Mouse (Mus musculus) kidney, postnatal 25 days (tissue): ENCODE data around the gene Map3k12.

Source experiments
- DNase-seq, 2 experiments: peaks; one replicate each; pipeline ENCODE4 v3.0.0; 2021; ENCODE audit warnings: mixed read lengths in 2 of 2

Gene Map3k12

DNA sequence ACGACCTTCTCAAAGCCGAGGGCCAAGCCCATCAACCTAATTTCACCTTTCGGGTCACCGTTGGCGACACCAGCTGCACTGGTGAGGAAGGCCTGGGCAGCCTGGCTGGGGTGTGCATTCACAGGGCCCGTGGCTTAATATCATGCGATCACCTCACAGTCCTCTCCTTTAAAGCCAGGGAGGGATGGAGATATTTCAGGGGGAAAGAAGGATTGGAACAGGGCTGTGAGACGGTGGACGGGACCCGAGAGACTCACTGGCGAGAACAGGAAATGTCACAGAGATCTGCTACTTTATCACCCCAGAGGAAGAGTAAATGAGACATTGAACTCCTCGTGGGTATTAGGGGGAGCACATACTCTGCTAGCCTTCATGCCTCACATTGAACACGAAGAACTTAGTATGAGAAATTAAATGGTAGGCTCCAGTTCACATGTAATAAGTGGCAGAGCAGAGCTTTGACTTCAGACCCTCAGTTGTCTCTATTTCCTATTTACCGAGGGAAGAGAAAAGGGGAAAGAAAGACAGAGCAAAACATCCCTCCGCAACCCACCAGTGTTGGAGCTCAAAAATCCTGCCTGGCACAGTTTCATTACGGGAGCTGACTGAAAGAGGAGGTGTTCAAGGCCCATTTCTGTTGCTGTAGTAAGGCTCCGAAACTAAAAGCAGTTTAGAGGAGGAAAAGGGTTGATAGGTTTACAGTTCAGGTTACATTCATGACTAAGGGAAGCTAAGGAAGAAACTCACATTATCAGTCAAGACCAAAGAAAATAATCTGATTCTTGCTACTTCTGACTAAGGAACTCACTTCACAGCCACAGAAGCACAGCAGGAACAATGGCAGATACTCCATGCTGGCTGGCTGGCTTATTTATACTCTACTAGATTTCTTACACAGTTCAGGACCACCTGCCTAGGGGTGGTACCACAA lies 2.6 kb upstream of the Map3k12 start:
- no peak for DNase-seq

- peak in 1 of 2 experiments; percentile 37 for DNase-seq
Measured at GRCm38 (mm10) chr15:102518859-102519201, 2.0 kb upstream of the Map3k12 start.

- peak; percentile 100 for DNase-seq
Measured at GRCm38 (mm10) chr15:102517976-102518858, 1.4 kb upstream of the Map3k12 start, which contains the start of gene Tarbp2. Gene Tarbp2 (plus strand): TSS chr15:102518192.

DNA sequence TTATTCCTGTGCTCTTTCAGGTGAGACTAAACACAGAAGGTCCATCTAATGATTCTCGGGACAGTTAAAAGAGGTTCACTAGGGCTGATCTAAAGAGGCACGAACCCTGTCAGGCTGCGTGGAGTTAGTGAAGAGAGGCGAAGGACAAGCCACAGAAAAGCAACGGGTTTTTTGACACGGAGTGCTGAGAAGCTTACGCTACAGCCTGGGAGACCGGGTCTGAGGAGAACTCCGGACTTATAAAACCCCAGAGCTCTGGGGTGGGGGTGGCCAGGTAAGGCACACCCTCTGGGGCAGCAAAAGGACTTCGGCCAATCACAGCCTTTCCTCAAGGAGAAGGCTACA lies 739 bp upstream of the Map3k12 start:
- DNase-seq, result no peak

- DNase-seq, result peak in 1 of 2 experiments; percentile 53
Measured at GRCm38 (mm10) chr15:102516293-102516692, 571 bp downstream of the Map3k12 start.

DNA sequence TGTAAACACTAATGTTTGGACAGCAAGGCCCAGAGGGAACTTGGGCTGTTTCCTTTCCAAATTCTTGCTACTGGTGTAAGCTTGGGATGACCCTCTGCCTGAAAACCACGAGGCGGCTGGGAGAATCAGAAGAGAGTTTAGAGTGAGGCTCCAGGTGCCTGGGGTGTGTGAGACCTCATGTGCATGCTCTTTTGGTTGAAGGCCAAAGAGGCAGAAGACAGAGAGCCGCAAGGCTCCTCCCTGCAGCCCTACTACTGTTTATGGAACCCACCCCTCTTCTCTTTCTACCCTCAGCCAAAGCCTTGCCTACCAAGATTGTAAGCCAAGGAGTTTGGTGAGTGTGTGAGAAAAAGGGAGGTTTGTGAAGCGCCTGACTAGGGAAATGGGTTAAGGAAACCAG lies 1.1 kb downstream of the Map3k12 start:
- DNase-seq, result no peak

DNA sequence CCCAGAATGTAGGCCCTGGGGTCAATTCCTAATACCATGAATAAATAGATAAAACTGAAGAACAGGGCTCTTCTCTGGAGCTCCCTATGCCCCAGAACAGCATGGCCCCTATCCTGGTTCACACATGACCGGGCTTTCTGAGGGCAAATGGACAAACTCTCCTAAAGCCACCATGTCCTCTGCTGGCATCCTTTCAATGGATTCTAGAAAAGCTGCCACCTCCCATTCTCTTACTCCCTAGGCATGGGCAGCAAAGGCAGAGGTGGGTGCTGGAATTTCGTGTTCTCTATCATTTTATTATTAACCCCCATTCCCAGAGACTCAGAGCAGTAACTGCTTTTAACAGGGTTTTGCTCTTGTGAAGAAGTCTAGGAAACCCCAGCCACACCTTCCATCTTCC lies 1.6 kb downstream of the Map3k12 start:
- no peak for DNase-seq

DNA sequence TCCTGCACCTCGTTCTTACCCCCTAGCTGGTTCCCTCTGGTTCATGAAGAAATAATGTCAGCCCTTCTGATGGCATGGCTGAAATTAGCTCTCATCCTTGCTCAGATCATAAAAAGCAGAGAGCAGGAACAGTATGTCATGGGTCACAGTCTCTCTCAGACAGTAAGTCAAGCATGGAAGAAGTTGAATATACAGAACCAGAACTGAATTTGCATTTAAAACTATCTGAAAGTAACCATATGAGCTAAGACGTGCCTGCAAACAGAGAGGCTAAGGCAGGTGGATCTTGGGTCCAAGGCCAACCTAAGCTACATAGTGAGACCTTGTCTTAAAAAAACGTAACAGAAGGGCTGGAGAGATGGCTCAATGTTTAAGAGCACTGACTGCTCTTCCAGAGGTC lies 3.9 kb downstream of the Map3k12 start:
- DNase-seq, result no peak

- DNase-seq, result no peak
Measured at GRCm38 (mm10) chr15:102512471-102512870, 4.4 kb downstream of the Map3k12 start.

GRCm38 (mm10) chr15:102512010-102512409 lies 4.9 kb downstream of the Map3k12 start:
- no peak for DNase-seq

DNA sequence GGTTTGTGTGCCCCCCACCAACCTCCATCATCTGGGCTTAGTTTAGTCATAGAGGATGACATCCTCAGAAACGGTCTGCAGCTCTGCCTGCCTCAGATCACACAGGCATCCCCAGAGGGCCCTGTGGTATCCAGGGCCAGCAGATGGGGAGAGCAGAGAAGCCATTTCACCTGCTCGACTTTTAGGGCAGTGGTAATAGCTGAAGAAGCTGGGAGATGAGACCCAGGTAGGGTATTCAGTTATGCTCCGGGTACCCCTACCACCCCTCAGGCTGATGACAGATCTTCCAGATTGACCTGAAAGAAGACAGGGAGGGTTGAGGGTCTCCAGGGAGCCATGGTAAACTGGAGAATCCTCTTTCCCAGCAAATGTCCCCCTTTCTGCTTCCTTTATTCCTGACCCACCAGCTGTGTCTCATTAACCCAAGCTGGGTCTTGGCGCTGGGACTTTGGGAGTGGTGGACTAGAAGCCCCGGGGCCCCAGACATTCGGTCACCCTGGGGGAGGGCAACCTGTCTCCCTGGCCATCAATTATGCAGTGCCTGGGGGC lies 5.5 kb downstream of the Map3k12 start:
- peak in 1 of 2 experiments; percentile 39 for DNase-seq

DNA sequence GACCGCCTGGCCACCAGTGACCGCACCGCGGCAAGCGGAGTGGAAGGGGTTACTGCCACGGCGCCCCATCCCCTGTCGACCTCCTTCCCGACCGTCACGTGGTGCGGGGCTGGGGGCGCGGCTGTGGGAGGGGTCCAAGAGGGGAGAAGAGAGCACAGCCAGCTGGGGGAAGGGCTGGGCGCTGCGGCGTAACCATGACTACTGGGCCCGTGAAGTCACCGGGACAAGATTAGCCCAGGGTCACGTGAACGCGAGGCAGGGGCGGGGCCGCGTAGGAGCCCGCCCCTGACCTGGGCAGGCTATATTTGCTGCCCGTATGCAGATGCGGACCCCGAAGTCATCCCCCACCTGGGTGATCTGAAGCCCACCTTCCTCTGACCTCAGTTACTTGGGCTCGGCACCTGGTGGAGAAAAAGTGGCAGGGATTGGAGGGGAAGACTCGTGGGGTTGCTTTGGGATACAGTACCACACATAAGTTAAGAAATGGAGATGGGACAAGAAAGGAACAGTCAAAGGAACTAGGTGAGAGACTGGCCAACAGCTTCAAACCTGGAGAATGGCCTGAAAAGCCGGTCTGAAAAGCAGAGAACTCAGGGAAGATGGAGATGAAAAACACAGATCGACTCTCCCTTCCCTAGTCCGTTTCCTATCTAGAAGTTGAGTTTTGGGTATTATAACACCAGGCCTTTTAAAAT lies 6.1 kb downstream of the Map3k12 start:
- peak; percentile 91 to 94 for DNase-seq

GRCm38 (mm10) chr15:102510110-102510509 lies 6.8 kb downstream of the Map3k12 start:
- DNase-seq, result no peak

DNA sequence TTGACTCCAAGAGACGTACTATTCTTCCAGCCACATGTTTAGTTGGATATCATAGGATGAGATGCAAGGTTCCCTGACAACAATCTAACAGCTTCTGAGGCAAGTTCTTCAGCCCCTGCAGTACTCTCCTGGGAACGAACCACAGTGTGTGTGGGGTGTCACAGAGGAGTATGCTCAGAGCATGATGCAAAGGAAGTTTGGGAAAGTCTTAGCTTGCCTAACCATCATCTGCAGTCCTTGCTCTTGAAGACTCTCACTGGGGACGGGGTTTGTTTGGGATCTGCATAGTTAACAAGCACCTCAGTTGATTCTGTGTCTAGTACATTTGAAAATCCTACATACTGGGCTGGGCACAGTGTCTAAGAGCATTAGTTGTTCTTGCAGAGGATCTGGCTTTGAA lies 8.5 kb downstream of the Map3k12 start:
- DNase-seq, result no peak

- no peak for DNase-seq
Measured at GRCm38 (mm10) chr15:102507561-102507960, 9.3 kb downstream of the Map3k12 start.

DNA sequence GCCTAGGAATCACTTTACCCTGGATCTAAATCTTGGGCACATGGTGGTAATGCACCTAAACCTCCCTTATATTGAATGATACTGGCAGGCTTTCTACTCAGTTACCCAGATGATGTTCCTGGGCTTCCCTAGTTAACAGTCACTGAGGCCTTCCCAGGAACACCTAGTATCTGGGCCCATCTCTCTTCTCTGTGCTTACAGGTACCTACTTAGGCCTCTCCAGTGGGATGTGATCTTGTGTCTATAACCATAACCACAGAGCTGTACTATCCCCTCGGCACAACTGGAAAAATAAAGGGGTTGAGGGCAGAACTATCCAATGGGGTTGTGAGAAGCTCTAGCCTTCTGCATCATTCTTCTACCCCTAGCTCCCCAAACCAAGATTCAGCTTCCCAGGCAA lies 10.0 kb downstream of the Map3k12 start:
- no peak for DNase-seq

DNA sequence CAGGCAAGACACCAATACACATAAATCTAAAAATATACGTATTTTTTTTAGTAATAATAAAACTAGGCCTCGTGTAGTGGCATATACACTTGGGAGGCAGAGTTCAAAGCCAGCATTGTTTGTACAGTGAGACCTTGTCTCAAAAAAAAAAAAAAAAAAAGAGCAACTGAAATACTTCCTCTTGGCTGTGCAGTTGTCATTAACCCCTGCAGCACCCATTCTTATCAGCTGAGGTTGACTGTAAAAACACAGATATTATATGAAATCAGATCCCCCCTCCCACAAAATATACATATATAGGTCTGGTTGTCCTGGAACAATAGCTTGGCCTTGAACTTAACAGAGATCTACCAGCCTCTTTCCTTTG lies 10.4 kb downstream of the Map3k12 start:
- DNase-seq, result no peak

DNA sequence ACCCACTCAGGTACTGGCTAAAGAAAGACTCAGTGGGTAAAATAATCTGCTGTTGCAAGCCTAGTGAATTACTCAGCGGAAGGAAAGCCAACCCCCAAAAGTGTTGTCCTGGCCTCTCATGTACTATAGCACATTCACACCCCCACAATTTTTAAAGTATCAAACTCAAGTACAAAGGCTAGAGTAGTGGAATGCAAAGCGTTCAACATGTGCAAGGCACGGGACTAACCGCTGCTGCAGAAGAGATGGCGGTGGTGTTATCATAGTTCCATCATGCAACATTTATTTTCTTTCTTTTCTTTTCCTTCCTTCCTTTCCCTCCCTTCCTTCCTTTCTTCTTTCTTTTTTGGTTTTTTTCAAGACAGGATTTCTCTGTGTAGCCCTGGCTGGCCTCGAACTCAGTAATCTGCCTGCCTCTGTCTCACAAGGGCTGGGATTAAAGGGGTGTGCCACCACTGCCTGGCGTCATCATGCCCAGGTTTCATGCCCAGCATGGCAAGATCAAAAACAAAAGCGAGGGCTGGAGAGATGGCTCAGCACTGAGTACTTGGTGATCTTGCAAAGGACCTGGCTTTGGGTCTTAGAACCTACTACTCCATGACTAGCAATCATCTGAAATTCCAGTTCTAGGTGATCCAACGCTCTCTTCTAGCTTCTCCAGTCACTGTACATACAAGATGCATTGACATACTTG lies 10.9 kb downstream of the Map3k12 start:
- no peak for DNase-seq

- no peak for DNase-seq
Measured at GRCm38 (mm10) chr15:102505073-102505769, 11.6 kb downstream of the Map3k12 start.

DNA sequence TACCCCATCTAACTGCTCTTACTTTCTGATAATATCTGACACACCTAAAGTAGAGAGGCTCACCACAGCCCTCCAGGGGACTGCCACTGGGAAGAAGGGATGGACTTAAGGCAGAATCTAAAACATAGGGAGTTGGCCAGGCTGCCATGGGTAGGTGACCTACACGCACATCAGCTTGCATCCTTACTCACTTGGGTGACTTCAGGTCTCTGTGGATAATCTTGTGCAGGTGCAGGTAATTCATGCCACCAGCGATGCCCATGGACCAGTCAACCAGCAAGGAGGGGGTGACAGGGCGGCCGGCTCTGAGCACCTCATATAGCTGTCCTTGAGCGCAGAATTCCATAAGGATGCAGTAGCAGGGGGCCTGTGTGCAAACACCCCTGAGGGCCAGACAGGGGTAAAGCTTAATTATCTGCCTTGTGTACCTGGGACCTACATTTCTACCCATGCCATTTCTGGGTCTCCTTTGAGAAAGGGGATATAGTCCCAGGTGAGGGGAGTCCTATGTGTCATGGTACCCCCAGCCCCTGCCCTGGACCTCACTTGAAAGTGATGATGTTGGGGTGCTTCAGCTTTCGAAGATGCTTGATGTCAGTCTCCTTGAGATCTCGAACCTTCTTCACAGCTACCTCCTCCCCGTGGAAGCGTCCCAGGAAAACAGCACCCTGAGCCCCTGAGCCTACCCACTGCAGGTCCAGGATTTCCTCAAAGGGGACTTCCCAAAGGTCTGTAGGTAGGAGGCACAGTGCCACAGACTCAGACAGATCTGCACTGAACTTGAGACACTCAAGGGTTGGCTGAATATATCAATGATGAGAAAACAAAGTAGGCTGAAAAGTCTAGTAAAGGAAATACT lies 12.7 kb downstream of the Map3k12 start:
- DNase-seq, result no peak

DNA sequence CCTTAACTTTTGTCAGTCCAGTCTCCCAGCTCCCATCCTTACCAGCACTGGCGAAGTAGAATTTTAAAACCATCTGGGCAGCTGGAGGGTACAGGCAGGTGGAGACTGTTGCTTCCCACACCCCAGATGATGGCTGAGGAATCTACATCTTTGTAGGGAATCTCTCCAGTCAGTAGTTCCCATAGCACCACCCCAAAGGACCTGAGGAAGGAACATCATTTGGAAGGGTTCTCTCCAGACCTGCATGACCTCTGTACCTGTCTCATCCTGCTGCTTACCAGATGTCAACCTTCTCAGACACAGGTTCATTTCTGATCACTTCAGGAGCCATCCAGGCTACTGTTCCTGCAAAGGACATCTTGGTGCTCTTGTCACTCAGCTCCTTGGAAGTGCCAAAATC lies 13.4 kb downstream of the Map3k12 start, which contains the start of gene Gm10337:
TSS of gene Gm10337 (plus strand) at position 276 of the 400 bp plus-strand sequence.
- DNase-seq, result no peak
